Comparison of ENCODE assay signal across 8 mouse cellular contexts in genomic region chr5:113155133-113155532, GRCm38 (mm10).
DNase-seq lines count a peak whose midpoint lies in the region; ATAC-seq and TF ChIP-seq lines count a peak whose summit lies in the region.

No protein-coding gene starts in this region.

- TF ChIP-seq CTCF in left cerebral cortex, adult 2 months (IDR thresholded peaks at IDR 0.05) = peak; percentile 99

- DNase-seq in hindbrain, embryonic 10.5 days (ENCODE audit: low spot score) = peak; percentile 85
- peak; percentile 80 to 84 for DNase-seq in adrenal gland, postnatal 36 days
- peak; percentile 80 for DNase-seq in embryonic facial prominence, embryonic 14.5 days (ENCODE audit: low spot score)
- DNase-seq in heart, postnatal 25 days (ENCODE audit: low spot score) = peak; percentile 53
- peak; percentile 76 to 88 for DNase-seq in left cerebral cortex, adult 2 months (ENCODE audit: extremely low spot score in 1 of 2, low spot score in 2 of 2)
- peak; percentile 85 for DNase-seq in mesoderm, embryonic 11.5 days (ENCODE audit: low read depth, low spot score)
- DNase-seq in splenic B cell, adult 2 months (ENCODE audit: low read depth, low spot score) = peak; percentile 82

- WGBS in hindbrain, embryonic 10.5 days = 5% methylated on average over 8 of the region's 8 CpGs
- 6% methylated on average over 8 of the region's 8 CpGs for WGBS in hindbrain, embryonic 12.5 days
- 6% methylated on average over 8 of the region's 8 CpGs for WGBS in embryonic facial prominence, embryonic 14.5 days

- ATAC-seq in hindbrain, embryonic 12.5 days (ENCODE audit: low FRiP score) = no peak
- ATAC-seq in embryonic facial prominence, embryonic 14.5 days (ENCODE audit: low read depth) = no peak

- H3K4me1 ChIP-seq in hindbrain, embryonic 10.5 days (replicated peaks) = peaks cover 83% of the 10 kb centered on the region
- H3K4me1 ChIP-seq in hindbrain, embryonic 12.5 days = peaks cover 53% of the 10 kb centered on the region
- peaks cover 38% of the 10 kb centered on the region for H3K4me1 ChIP-seq in embryonic facial prominence, embryonic 14.5 days (ENCODE audit: control insufficient read depth, insufficient read depth, low read length)

- H3K4me3 ChIP-seq in hindbrain, embryonic 10.5 days = no peak overlapping the region
- no peak overlapping the region for H3K4me3 ChIP-seq in hindbrain, embryonic 12.5 days
- no peak overlapping the region for H3K4me3 ChIP-seq in embryonic facial prominence, embryonic 14.5 days (ENCODE audit: low read depth, low read length)
- no peak overlapping the region for H3K4me3 ChIP-seq in left cerebral cortex, adult 2 months

- no peak overlapping the region for H3K27ac ChIP-seq in hindbrain, embryonic 10.5 days
- H3K27ac ChIP-seq in hindbrain, embryonic 12.5 days = no peak overlapping the region
- no peak overlapping the region for H3K27ac ChIP-seq in embryonic facial prominence, embryonic 14.5 days (replicated peaks; ENCODE audit: low read depth, low read length)
- H3K27ac ChIP-seq in left cerebral cortex, adult 2 months = 0 out of 2 replicates have a peak overlapping the region, but pooled peaks have one; percentile 16

- no peaks in the 10 kb centered on the region for H3K36me3 ChIP-seq in hindbrain, embryonic 10.5 days
- no peaks in the 10 kb centered on the region for H3K36me3 ChIP-seq in hindbrain, embryonic 12.5 days
- H3K36me3 ChIP-seq in embryonic facial prominence, embryonic 14.5 days (ENCODE audit: control insufficient read depth, insufficient read depth, low read length) = no peaks in the 10 kb centered on the region
- no peaks in the 10 kb centered on the region for H3K36me3 ChIP-seq in splenic B cell, adult 2 months (ENCODE audit: control insufficient read depth, insufficient read depth, low read length, poor library complexity, severe bottlenecking)

- intact Hi-C loops in heart, postnatal 25 days (cut with DNase I) = loop anchor here (1.0 to 2.0 kb wide), 2 partner anchors 46 to 56 kb away; no protein-coding TSS in a partner anchor
- intact Hi-C loops in left cerebral cortex, adult 2 months (cut with DNase I) = loop anchor here (1.0 kb wide), 1 partner anchor 55 kb away; no protein-coding TSS in a partner anchor

- no peak overlapping the region for H3K9ac ChIP-seq in hindbrain, embryonic 12.5 days
- H3K9ac ChIP-seq in embryonic facial prominence, embryonic 14.5 days (ENCODE audit: low read depth, low read length) = no peak overlapping the region

- H3K9me3 ChIP-seq in hindbrain, embryonic 10.5 days = no peaks in the 10 kb centered on the region
- no peaks in the 10 kb centered on the region for H3K9me3 ChIP-seq in hindbrain, embryonic 12.5 days (replicated peaks)
- no peaks in the 10 kb centered on the region for H3K9me3 ChIP-seq in embryonic facial prominence, embryonic 14.5 days (ENCODE audit: control insufficient read depth, low read length)

- no peak overlapping the region for H3K4me2 ChIP-seq in hindbrain, embryonic 12.5 days (replicated peaks)
- H3K4me2 ChIP-seq in embryonic facial prominence, embryonic 14.5 days (ENCODE audit: low read depth, low read length) = no peak overlapping the region

- H3K27me3 ChIP-seq in hindbrain, embryonic 10.5 days (ENCODE audit: insufficient read depth, poor library complexity, severe bottlenecking) = no peaks in the 10 kb centered on the region
- 0 out of 2 replicates have a peak, but pooled peaks cover 2% of the 10 kb centered on the region for H3K27me3 ChIP-seq in hindbrain, embryonic 12.5 days
- no peaks in the 10 kb centered on the region for H3K27me3 ChIP-seq in embryonic facial prominence, embryonic 14.5 days (replicated peaks; ENCODE audit: control insufficient read depth, insufficient read depth, low read length)
- no peaks in the 10 kb centered on the region for H3K27me3 ChIP-seq in splenic B cell, adult 2 months (ENCODE audit: control insufficient read depth, insufficient read depth, low read length, poor library complexity, severe bottlenecking)
